Mouse (Mus musculus) liver, embryonic 14 days (tissue): Measurements from ENCODE around the gene S1pr2. TPM values are rescaled to one million over a fixed set of nuclear protein-coding genes. Genes with fewer than 3 reads are reported as not detected.

Experiments used
- polyA plus RNA-seq: library from polyadenylated mRNA; depleted of rRNA; stranded (reverse); fragments of >200 nt; gene quantifications from 2 replicates; pipeline ENCODE4 v1.2.3, GENCODE M21; 2012; rRNA removed

The S1pr2 gene
- polyA plus RNA-seq = 1.2 and 1.4 TPM in 2 replicates

DNA sequence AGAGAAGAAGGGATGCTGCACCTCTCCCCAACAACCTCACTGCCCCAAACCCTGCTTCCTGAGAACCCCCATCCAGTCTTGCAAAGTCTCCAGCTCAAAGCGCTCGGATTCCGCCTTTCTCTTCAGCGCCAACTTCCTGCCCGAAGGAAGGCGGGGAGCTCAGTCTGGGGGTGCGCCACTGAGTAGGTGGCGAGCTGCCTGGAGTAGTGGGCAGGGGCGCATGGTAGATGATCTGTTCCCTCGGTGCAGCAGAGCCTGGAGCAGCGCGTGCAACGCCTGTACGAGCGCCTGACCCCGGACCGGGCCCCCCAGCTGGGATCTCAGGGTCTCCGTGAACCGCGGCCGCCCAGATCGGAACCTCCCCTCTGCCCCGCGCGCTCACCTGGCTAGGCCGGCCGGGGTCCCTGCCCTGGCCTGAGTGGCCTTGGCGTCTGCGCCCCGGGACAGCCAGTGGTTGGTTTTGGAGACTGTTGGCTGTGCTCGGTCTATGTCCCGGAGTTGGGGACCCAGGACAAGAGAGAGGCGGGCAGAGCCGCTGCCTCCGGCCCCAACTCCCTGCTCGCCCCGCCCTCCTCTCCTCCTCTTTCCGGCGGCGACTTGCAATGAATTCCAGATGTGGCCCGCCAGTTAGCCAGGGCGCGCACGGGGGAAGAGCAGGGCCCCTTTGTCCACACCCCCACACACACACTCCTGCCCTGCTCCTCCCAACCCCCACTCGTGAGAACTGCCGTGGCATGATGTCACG is at the start of gene S1pr2:
TSS of gene S1pr2 (minus strand) at position 566 of the 745 bp plus-strand sequence.

GRCm38 (mm10) chr9:21015571-21016130 is 39.1 kb upstream of the S1pr2 start, which contains the start of gene Icam1:
Gene Icam1 (plus strand): TSS chr9:21015985.

DNA sequence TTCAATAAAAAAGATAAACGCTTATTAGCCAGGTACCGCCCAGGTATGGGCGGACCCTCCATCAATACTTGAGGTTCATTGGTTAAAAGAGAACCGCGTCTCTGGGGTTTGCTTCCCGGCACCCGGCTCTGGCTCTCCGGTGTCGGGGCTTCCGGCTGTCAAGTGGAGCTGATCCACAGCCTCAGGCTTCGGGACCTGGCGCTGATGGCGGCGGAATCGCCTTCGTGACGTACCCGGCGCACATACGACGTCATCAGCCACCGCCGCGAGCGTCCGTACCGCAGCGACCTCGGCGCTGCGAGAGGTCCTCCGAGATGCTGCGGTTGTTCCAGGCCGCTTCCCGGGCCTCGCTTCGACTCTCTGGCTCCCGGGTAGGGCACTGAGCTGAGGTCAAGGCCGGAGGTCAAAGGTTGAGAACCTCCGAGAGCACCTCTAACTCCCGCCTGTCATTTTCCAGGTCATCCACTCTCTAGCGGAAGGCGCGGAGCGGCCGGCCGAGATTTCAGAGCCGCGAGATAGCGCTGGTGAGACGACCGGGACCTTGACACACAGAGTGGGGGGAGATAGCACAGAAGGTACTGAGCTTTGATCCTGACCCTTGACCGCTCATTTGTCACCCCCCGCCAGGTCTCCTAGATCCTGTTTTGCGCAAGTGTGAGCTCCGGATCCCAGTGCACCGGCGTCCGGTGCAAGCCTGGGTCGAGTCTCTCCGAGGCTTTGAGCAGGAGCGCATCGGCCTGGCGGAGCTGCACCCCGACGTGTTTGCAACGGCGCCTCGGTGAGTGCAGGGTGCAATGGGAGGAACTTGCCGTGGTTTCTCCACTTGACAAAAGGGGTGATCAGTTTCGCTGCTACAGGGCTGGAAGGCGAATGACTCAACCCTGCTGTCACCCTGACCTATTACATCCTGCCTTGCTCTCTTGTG is 26.3 kb upstream of the S1pr2 start, which contains the start of gene Mrpl4:
TSS of gene Mrpl4 (plus strand) at position 112 of the 925 bp plus-strand sequence.

GRCm38 (mm10) chr9:20959430-20959938 is 17.1 kb downstream of the S1pr2 start, which contains the start of gene Dnmt1:
Gene Dnmt1 (minus strand): TSS chr9:20959888.

Other genes starting within 250 kb of the S1pr2 start
- 0.06 and 0.12 TPM in 2 replicates for gene Olfm2, start 230.4 kb downstream of the S1pr2 start, polyA plus RNA-seq
- 0.05 and 0.10 TPM in 2 replicates for gene Col5a3, start 161.7 kb downstream of the S1pr2 start, polyA plus RNA-seq
- gene Rdh8, start 158.3 kb downstream of the S1pr2 start, polyA plus RNA-seq = not detected in 2 replicates
- 10.5 and 12.0 TPM in 2 replicates for gene A230050P20Rik, start 108.1 kb downstream of the S1pr2 start, polyA plus RNA-seq
- 6.1 and 7.2 TPM in 2 replicates for gene Angptl6, start 97.1 kb downstream of the S1pr2 start, polyA plus RNA-seq
- gene Ppan, start 88.6 kb downstream of the S1pr2 start, polyA plus RNA-seq = 75.4 and 82.4 TPM in 2 replicates
- 102 and 113 TPM in 2 replicates for gene Eif3g, start 78.2 kb downstream of the S1pr2 start, polyA plus RNA-seq
- gene Dnmt1, start 16.9 kb downstream of the S1pr2 start, polyA plus RNA-seq = 52.7 and 58.2 TPM in 2 replicates
- gene Mrpl4, start 26.0 kb upstream of the S1pr2 start, polyA plus RNA-seq = 27.2 and 35.9 TPM in 2 replicates
- gene Icam1, start 39.2 kb upstream of the S1pr2 start, polyA plus RNA-seq = 6.7 and 7.2 TPM in 2 replicates
- 55.5 and 64.7 TPM in 2 replicates for gene Icam4, start 52.6 kb upstream of the S1pr2 start, polyA plus RNA-seq
- 0.68 and 0.89 TPM in 2 replicates for gene Icam5, start 55.3 kb upstream of the S1pr2 start, polyA plus RNA-seq
- 0.27 and 0.32 TPM in 2 replicates for gene Zglp1, start 90.3 kb upstream of the S1pr2 start, polyA plus RNA-seq
- 0.67 and 0.93 TPM in 2 replicates for gene Gm49373, start 96.3 kb upstream of the S1pr2 start, polyA plus RNA-seq
- 29.7 and 29.8 TPM in 2 replicates for gene Fdx1l, start 96.8 kb upstream of the S1pr2 start, polyA plus RNA-seq
- gene Gm38431, start 115.2 kb upstream of the S1pr2 start, polyA plus RNA-seq = 2.7 and 2.9 TPM in 2 replicates
- gene Raver1, start 115.2 kb upstream of the S1pr2 start, polyA plus RNA-seq = 17.5 and 22.6 TPM in 2 replicates
- gene Tyk2, start 154.5 kb upstream of the S1pr2 start, polyA plus RNA-seq = 5.0 and 6.0 TPM in 2 replicates
- 135 and 139 TPM in 2 replicates for gene Cdc37, start 173.2 kb upstream of the S1pr2 start, polyA plus RNA-seq
- gene Pde4a, start 188.9 kb upstream of the S1pr2 start, polyA plus RNA-seq = 0.89 and 1.4 TPM in 2 replicates